Mouse (Mus musculus): ENCODE measurements around the gene Lrba.

GRCm38 (mm10) chr3:86723415-86724298 lies 499.2 kb downstream of the Lrba start:
- no peak for TF ChIP-seq CTCF (IDR thresholded peaks at IDR 0.05; ENCODE audit: extremely low read depth, insufficient read depth, low read length)
- no peak for TF ChIP-seq POLR2A (IDR thresholded peaks at IDR 0.05; ENCODE audit: extremely low read depth, insufficient read depth, low read length)
